Mouse (Mus musculus): ENCODE data around the gene Fbxl17. TPM values are rescaled to one million over a fixed set of nuclear protein-coding genes. Genes with fewer than 3 reads are reported as not detected.

The Fbxl17 gene
- total and polyA plus RNA-seq, 3 experiments: 5.0 to 9.7 TPM; not detected in 1

- Histone ChIP-seq H3K4me3 (ENCODE audit: control insufficient read depth in 1 of 2, insufficient read depth in 1 of 2, low read depth in 2 of 2, low read length in 2 of 2) (no peak overlapping the region), H3K4me1 (ENCODE audit: control insufficient read depth in 1 of 2, insufficient read depth in 2 of 2, low read length in 2 of 2) (peaks cover 5 to 6% of the 10 kb centered on the region in 2 experiments; a peak in 1 of 4 replicates), H3K27me3 (ENCODE audit: control insufficient read depth in 1 of 2, insufficient read depth in 2 of 2, low read length in 2 of 2) (no peaks in the 10 kb centered on the region), H3K9me3 (replicated peaks; ENCODE audit: insufficient read depth, low read length) (no peaks in the 10 kb centered on the region), H3K27ac (ENCODE audit: control insufficient read depth, low read depth, low read length) (no peak overlapping the region), H3K79me2 (ENCODE audit: control insufficient read depth, insufficient read depth, low read length, poor library complexity) (no peaks in the 10 kb centered on the region), H3K36me3 (ENCODE audit: control insufficient read depth in 1 of 2, insufficient read depth in 2 of 2, low read length in 2 of 2) (peaks cover 0 to 5% of the 10 kb centered on the region in 2 experiments; a peak in 2 of 4 replicates), H3K9ac (ENCODE audit: control insufficient read depth, low read depth, low read length, poor library complexity, severe bottlenecking) (no peak overlapping the region)
- TF ChIP-seq ZNF384 (IDR thresholded peaks at IDR 0.05; ENCODE audit: low read depth, low read length): no peak
- TF ChIP-seq ETS1 (IDR thresholded peaks at IDR 0.05; ENCODE audit: low read depth, low read length): no peak
- no peak for TF ChIP-seq USF2 (IDR thresholded peaks at IDR 0.05; ENCODE audit: borderline replicate concordance in 1 of 2, insufficient read depth in 1 of 2, low read depth in 1 of 2, low read length in 2 of 2)
- TF ChIP-seq JUND (IDR thresholded peaks at IDR 0.05; ENCODE audit: low read depth, low read length): no peak
- TF ChIP-seq MAX (IDR thresholded peaks at IDR 0.05; ENCODE audit: low read length): no peak
- no peak for TF ChIP-seq MEF2A (IDR thresholded peaks at IDR 0.05; ENCODE audit: extremely low read depth, insufficient replicate concordance, low read depth, low read length, poor library complexity, severe bottlenecking)
- no peak for TF ChIP-seq MYC (IDR thresholded peaks at IDR 0.05; ENCODE audit: low read depth, low read length)
- TF ChIP-seq NELFE (IDR thresholded peaks at IDR 0.05; ENCODE audit: low read depth, low read length): no peak
- TF ChIP-seq POLR2AphosphoS5 (IDR thresholded peaks at IDR 0.05; ENCODE audit: borderline replicate concordance, low read depth, low read length): no peak
- no peak for TF ChIP-seq MYB (IDR thresholded peaks at IDR 0.05; ENCODE audit: low read depth, low read length)
- TF ChIP-seq CTCF (IDR thresholded peaks at IDR 0.05 in 2 of 3, conservative IDR thresholded peaks at IDR 0.05 in 1 of 3; ENCODE audit: control insufficient read depth in 1 of 3, insufficient read depth in 1 of 3, low read depth in 2 of 3, low read length in 3 of 3, poor library complexity in 1 of 3, severe bottlenecking in 1 of 3): no peak
- TF ChIP-seq POLR2A (IDR thresholded peaks at IDR 0.05; ENCODE audit: control insufficient read depth in 1 of 2, insufficient read depth in 1 of 2, low read depth in 1 of 2, low read length in 2 of 2, poor library complexity in 1 of 2): no peak
- TF ChIP-seq ZKSCAN1 (IDR thresholded peaks at IDR 0.05; ENCODE audit: low read depth, low read length): no peak
- no peak for TF ChIP-seq GABPA (IDR thresholded peaks at IDR 0.05; ENCODE audit: low read depth, low read length)
- no peak for TF ChIP-seq TCF12 (IDR thresholded peaks at IDR 0.05; ENCODE audit: low read depth, low read length)
- no peak for DNase-seq (ENCODE audit: low read depth, low spot score)
Observed at GRCm38 (mm10) chr17:63181661-63182060, 318.2 kb downstream of the Fbxl17 start.

GRCm38 (mm10) chr17:63180042-63180441 is 319.8 kb downstream of the Fbxl17 start:
- Histone ChIP-seq H3K9me3 (replicated peaks; ENCODE audit: insufficient read depth, low read length) (no peaks in the 10 kb centered on the region), H3K79me2 (ENCODE audit: control insufficient read depth, insufficient read depth, low read length, poor library complexity) (no peaks in the 10 kb centered on the region), H3K9ac (ENCODE audit: control insufficient read depth, low read depth, low read length, poor library complexity, severe bottlenecking) (no peak overlapping the region), H3K27me3 (ENCODE audit: control insufficient read depth in 1 of 2, insufficient read depth in 2 of 2, low read length in 2 of 2) (no peaks in the 10 kb centered on the region), H3K36me3 (ENCODE audit: control insufficient read depth in 1 of 2, insufficient read depth in 2 of 2, low read length in 2 of 2) (peaks cover 0 to 5% of the 10 kb centered on the region in 2 experiments; a peak in 2 of 4 replicates), H3K4me3 (ENCODE audit: control insufficient read depth in 1 of 2, insufficient read depth in 1 of 2, low read depth in 2 of 2, low read length in 2 of 2) (no peak overlapping the region), H3K27ac (ENCODE audit: control insufficient read depth, low read depth, low read length) (no peak overlapping the region), H3K4me1 (ENCODE audit: control insufficient read depth in 1 of 2, insufficient read depth in 2 of 2, low read length in 2 of 2) (peaks cover 5 to 6% of the 10 kb centered on the region in 2 experiments; a peak in 1 of 4 replicates)
- no peak for DNase-seq (ENCODE audit: low read depth, low spot score)
- TF ChIP-seq TCF12 (IDR thresholded peaks at IDR 0.05; ENCODE audit: low read depth, low read length): no peak
- TF ChIP-seq USF2 (IDR thresholded peaks at IDR 0.05; ENCODE audit: borderline replicate concordance in 1 of 2, insufficient read depth in 1 of 2, low read depth in 1 of 2, low read length in 2 of 2): no peak
- TF ChIP-seq CTCF (IDR thresholded peaks at IDR 0.05 in 2 of 3, conservative IDR thresholded peaks at IDR 0.05 in 1 of 3; ENCODE audit: control insufficient read depth in 1 of 3, insufficient read depth in 1 of 3, low read depth in 2 of 3, low read length in 3 of 3, poor library complexity in 1 of 3, severe bottlenecking in 1 of 3): no peak
- no peak for TF ChIP-seq CHD2 (IDR thresholded peaks at IDR 0.05; ENCODE audit: low read length)
- no peak for TF ChIP-seq MAZ (IDR thresholded peaks at IDR 0.05; ENCODE audit: low read depth, low read length)
- no peak for TF ChIP-seq MEF2A (IDR thresholded peaks at IDR 0.05; ENCODE audit: extremely low read depth, insufficient replicate concordance, low read depth, low read length, poor library complexity, severe bottlenecking)
- no peak for TF ChIP-seq SMC3 (IDR thresholded peaks at IDR 0.05; ENCODE audit: low read depth, low read length)
- TF ChIP-seq GATA1 (IDR thresholded peaks at IDR 0.05; ENCODE audit: low read depth, low read length): no peak
- no peak for TF ChIP-seq TAL1 (IDR thresholded peaks at IDR 0.05; ENCODE audit: low read length)
- TF ChIP-seq UBTF (IDR thresholded peaks at IDR 0.05; ENCODE audit: borderline replicate concordance, insufficient read depth, low read depth, low read length): no peak
- no peak for TF ChIP-seq E2F4 (IDR thresholded peaks at IDR 0.05; ENCODE audit: borderline replicate concordance, low read depth, low read length)
- TF ChIP-seq MXI1 (IDR thresholded peaks at IDR 0.05; ENCODE audit: low read depth, low read length): no peak
- no peak for TF ChIP-seq JUND (IDR thresholded peaks at IDR 0.05; ENCODE audit: low read depth, low read length)
- TF ChIP-seq CHD1 (IDR thresholded peaks at IDR 0.05; ENCODE audit: low read depth, low read length): no peak
- TF ChIP-seq SIN3A (IDR thresholded peaks at IDR 0.05; ENCODE audit: low read length): no peak
- no peak for TF ChIP-seq BHLHE40 (IDR thresholded peaks at IDR 0.05; ENCODE audit: borderline replicate concordance, low read depth, low read length)
- TF ChIP-seq POLR2A (IDR thresholded peaks at IDR 0.05; ENCODE audit: control insufficient read depth in 1 of 2, insufficient read depth in 1 of 2, low read depth in 1 of 2, low read length in 2 of 2, poor library complexity in 1 of 2): no peak
- no peak for TF ChIP-seq ZKSCAN1 (IDR thresholded peaks at IDR 0.05; ENCODE audit: low read depth, low read length)
- TF ChIP-seq MYC (IDR thresholded peaks at IDR 0.05; ENCODE audit: low read depth, low read length): no peak
- TF ChIP-seq USF1 (IDR thresholded peaks at IDR 0.05; ENCODE audit: low read depth, low read length): no peak

All from MEL (cell line).